Mouse (Mus musculus): ENCODE results near the gene Apbb1.

DNA sequence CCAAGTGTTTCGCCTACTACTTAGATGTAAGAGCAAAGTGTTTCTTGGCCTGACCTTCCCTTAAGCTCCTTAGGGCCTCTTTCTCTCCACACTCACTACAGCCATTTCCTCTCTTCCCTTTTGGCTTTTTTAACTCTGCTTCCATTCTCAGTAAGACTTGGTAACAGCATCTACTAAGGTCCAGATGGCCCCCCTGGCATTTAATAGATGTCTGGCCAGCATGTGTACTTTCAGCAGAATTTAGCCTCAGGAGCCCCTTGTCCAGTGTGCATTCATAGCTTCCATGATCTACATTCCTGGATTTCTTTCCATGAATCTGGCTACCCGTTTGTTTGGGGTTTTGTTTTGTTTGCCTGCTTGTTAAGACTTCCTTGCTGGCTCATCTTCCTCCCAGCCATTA, 3.0 kb downstream of the Apbb1 start:
- TF ChIP-seq CTCF (IDR thresholded peaks at IDR 0.05; ENCODE audit: low read depth, low read length) (no peak), POLR2A (IDR thresholded peaks at IDR 0.05; ENCODE audit: insufficient read depth, low read length) (no peak)

All from ES-Bruce4 (cell line).